Mouse (Mus musculus) olfactory bulb, adult 2 months (tissue): ENCODE results near the gene Tagap.

Source experiments
- CTCF ChIP-seq: fragments of 200-500 bp; IDR thresholded peaks from 2 replicates; pipeline ENCODE4 v1.5.1; 2012; ENCODE audit warnings: low read depth, mild to moderate bottlenecking, low read length, moderate library complexity; ENCODE audit not compliant: insufficient read depth
- POLR2A ChIP-seq: fragments of 200-500 bp; IDR thresholded peaks from 2 replicates; pipeline ENCODE4 v1.6.1; 2012; ENCODE audit warnings: mild to moderate bottlenecking, low read depth, low read length, moderate library complexity; ENCODE audit not compliant: insufficient read depth

- TF ChIP-seq POLR2A = no peak
- TF ChIP-seq CTCF = no peak
Observed at GRCm38 (mm10) chr17:7897120-7897519, 28.7 kb upstream of the Tagap start.
